Mouse (Mus musculus) stomach, postnatal 0 days (tissue): Measurements from ENCODE around the gene 2610507B11Rik.

ENCODE experiments used
- CTCF ChIP-seq: IDR thresholded peaks from 2 replicates; pipeline ENCODE4 v1.5.1; 2016; ENCODE audit warnings: antibody characterized with exemption, low read depth, mild to moderate bottlenecking, moderate library complexity
- EP300 ChIP-seq: optimal IDR thresholded peaks from 2 replicates; pipeline ENCODE3; 2016; ENCODE audit warnings: antibody characterized with exemption

DNA sequence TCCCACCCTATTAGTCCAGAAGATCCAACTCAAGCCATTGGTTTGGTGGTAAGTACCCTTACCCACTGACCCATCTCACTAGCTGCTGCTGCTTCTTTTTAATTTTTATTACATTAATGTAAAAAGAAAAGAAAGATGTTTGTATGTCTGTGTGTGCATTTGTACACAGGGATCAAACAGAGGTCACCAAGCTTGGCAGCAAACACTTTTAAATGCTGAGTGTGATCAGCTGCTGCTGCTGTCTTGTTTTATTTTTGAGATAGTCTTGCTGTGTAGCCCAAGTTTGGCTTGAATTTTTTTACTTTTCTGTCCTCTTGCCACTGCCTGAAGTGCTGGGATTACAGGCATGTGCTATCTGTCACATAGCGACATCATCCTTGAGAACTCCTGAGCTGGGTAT is 14.0 kb downstream of the 2610507B11Rik start:
- TF ChIP-seq CTCF = no peak
- TF ChIP-seq EP300 = no peak
